Mouse (Mus musculus): Measurements from ENCODE around the gene Cpe.

DNA sequence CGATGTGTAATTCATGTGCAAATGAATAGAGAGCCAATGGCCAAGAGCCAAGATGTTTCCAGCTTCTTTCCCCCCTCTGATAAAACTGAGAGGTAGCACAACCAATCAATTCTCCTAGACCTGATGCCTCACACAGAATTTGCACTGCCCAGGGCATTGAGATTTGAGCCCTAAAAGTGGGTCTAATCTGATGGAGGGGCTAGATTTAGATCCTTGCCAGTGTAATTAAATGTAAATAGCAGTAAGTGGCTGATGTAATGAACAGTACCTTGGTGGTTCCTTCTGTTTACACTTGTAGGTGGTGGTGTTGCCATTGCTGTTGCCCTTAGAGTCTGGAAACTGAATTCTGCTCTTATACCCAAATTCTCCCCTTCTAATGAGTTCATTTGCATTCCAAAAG lies 52.3 kb downstream of the Cpe start:
- TF ChIP-seq CTCF (IDR thresholded peaks at IDR 0.05; ENCODE audit: control insufficient read depth, insufficient read depth, insufficient read length) (no peak), MYOG (IDR thresholded peaks at IDR 0.05; ENCODE audit: control insufficient read depth, extremely low read depth, insufficient read length) (no peak), MAX (IDR thresholded peaks at IDR 0.05) (no peak), MYOD1 (IDR thresholded peaks at IDR 0.05; ENCODE audit: control insufficient read depth, insufficient read length, low read depth) (no peak), CEBPB (IDR thresholded peaks at IDR 0.05; ENCODE audit: low read depth) (no peak)

Measured in C2C12 (cell line).